Mouse (Mus musculus): ENCODE results near the gene Ralgds. TPM values are rescaled to one million over a fixed set of nuclear protein-coding genes. Genes with fewer than 3 reads are reported as not detected.

Gene Ralgds
- total and polyA plus RNA-seq, 3 experiments, result 9.7 to 19.5 (median 12.2) TPM

DNA sequence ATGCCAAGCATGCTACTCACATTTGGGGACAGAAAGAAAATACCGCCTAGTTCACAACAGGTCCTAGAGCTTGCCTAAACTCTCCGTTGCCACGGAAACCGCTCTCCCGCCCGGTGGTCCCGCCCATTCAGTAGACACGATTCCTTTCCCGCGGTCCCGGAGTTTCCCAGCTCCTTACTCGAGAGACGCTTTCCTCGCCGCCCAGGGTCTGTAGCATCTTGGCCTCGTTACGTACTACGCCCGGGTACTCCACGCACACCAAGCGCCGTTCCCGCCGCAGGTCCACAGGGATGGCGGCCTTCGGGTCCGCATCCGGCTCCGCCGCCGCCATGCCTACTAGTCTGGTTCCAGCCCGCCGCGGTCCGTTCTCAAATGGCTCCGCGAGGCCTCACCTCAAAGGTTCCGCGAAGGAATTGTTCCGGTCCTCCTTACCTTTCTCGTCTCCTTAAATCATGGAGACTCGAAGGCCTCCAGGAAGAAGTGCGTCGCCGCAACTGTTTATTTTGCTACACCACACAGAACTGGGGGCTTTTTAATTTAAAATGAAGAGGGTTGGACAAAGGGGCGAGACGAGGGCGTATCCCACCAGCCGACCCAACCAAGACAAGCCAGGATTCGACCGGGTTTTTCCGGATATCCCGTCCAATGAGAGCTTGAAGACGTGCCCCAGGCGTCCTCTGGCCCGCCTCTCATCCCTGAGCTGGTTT lies 69.9 kb downstream of the Ralgds start:
- under 1% methylated on average over 56 of the region's 56 CpGs for WGBS
- TF ChIP-seq EP300 (IDR thresholded peaks at IDR 0.05; ENCODE audit: insufficient read depth, low read depth, low read length) (peak; percentile 49; the same call in 1 of the 2 replicates), POLR2A (IDR thresholded peaks at IDR 0.05; ENCODE audit: insufficient read depth, low read depth, low read length) (peak; percentile 54), CTCF (IDR thresholded peaks at IDR 0.05) (no peak)
- Histone ChIP-seq H3K36me3 (ENCODE audit: control insufficient read depth, insufficient read depth, low read length) (no peaks in the 10 kb centered on the region), H3K4me1 (ENCODE audit: control insufficient read depth, insufficient read depth, low read length) (no peaks in the 10 kb centered on the region), H3K27me3 (ENCODE audit: control insufficient read depth, insufficient read depth, low read length) (no peaks in the 10 kb centered on the region), H3K4me3 (peak overlapping the region; percentile 79), H3K27ac (peak overlapping the region; percentile 95), H3K79me2 (replicated peaks; ENCODE audit: control insufficient read depth, insufficient read depth, low read length) (no peaks in the 10 kb centered on the region), H3K9ac (ENCODE audit: low read depth, low read length) (peak overlapping the region; percentile 84)
- intact Hi-C loops (cut with DNase I), result no loop called here
- DNase-seq, result peak; percentile 90 to 95

DNA sequence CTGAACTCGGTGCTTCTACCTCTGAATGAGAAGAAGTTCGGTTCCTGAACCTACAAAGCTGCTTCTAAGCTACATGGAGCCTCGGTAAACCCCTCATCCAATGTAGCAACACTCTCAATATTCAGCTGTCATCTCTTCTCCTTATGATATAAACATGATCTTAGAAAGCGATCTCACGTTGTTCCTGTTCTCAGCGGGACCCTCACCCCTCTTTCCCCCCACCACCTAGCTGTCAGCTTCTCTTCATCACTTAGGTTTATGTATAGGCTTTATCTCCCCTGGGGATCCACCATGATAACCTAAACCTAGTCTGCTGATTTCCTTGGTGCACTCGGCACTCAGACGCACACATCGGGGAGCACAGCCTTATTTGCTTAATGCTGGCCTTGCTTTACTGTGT lies 70.7 kb downstream of the Ralgds start, which contains the start of gene Gtf3c5:
Gene Gtf3c5 (minus strand): TSS at position 101 of the 400 bp plus-strand sequence.
- Histone ChIP-seq H3K36me3 (ENCODE audit: control insufficient read depth, insufficient read depth, low read length) (no peaks in the 10 kb centered on the region), H3K27ac (peak within 1 kb of the TSS; percentile 95), H3K27me3 (ENCODE audit: control insufficient read depth, insufficient read depth, low read length) (no peaks in the 10 kb centered on the region), H3K4me1 (ENCODE audit: control insufficient read depth, insufficient read depth, low read length) (no peaks in the 10 kb centered on the region), H3K4me3 (peak within 1 kb of the TSS; percentile 79), H3K9ac (ENCODE audit: low read depth, low read length) (peak within 1 kb of the TSS; percentile 84), H3K79me2 (replicated peaks; ENCODE audit: control insufficient read depth, insufficient read depth, low read length) (no peaks in the 10 kb centered on the region)
- WGBS, result 71% methylated on average over 9 of the region's 9 CpGs
- TF ChIP-seq EP300 (IDR thresholded peaks at IDR 0.05; ENCODE audit: insufficient read depth, low read depth, low read length), result no peak
- TF ChIP-seq CTCF (IDR thresholded peaks at IDR 0.05), result no peak
- no peak for TF ChIP-seq POLR2A (IDR thresholded peaks at IDR 0.05; ENCODE audit: insufficient read depth, low read depth, low read length)
- intact Hi-C loops (cut with DNase I), result no loop called here
- DNase-seq, result no peak

DNA sequence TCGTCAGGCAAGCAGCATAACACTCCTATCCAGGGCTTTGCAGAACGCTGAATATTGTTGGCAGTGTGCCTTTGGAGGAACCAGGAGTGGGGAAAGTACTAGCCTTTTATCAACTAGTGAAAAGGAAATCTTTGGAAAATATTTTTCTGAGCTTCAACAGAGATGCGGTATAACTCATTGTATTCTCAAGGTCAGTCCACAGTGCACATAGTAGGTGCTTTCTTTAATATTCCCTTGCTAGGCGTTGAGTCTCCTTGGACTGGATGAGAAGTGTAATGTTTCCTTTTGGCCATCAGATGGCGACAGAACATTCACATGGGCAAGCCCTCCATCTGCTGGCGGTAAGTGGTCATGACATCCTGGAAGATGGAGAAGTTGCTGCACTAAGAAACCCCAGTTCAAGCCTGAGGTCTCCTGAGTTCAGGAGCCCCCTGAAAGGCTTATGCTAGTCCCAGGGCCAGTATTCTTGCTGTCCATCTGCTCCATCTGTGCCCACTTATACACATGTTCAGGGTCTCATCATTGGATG lies 72.2 kb downstream of the Ralgds start:
- 11% methylated on average over 6 of the region's 6 CpGs for WGBS
- intact Hi-C loops (cut with DNase I), result loop anchor here (1.0 to 5.0 kb wide), 2 partner anchors 57 to 71 kb away; partner anchors contain the start of gene Tsc1
- H3K79me2 ChIP-seq (replicated peaks; ENCODE audit: control insufficient read depth, insufficient read depth, low read length), result no peaks in the 10 kb centered on the region
- DNase-seq, result peak; percentile 75 to 81
- H3K27ac ChIP-seq, result no peak overlapping the region
- H3K36me3 ChIP-seq (ENCODE audit: control insufficient read depth, insufficient read depth, low read length), result no peaks in the 10 kb centered on the region
- H3K4me1 ChIP-seq (ENCODE audit: control insufficient read depth, insufficient read depth, low read length), result no peaks in the 10 kb centered on the region
- TF ChIP-seq EP300 (IDR thresholded peaks at IDR 0.05; ENCODE audit: insufficient read depth, low read depth, low read length) (peak; percentile 99), CTCF (IDR thresholded peaks at IDR 0.05) (peak; percentile 100), POLR2A (IDR thresholded peaks at IDR 0.05; ENCODE audit: insufficient read depth, low read depth, low read length) (no peak)
- H3K9ac ChIP-seq (ENCODE audit: low read depth, low read length), result no peak overlapping the region
- H3K27me3 ChIP-seq (ENCODE audit: control insufficient read depth, insufficient read depth, low read length), result no peaks in the 10 kb centered on the region
- H3K4me3 ChIP-seq, result no peak overlapping the region

DNA sequence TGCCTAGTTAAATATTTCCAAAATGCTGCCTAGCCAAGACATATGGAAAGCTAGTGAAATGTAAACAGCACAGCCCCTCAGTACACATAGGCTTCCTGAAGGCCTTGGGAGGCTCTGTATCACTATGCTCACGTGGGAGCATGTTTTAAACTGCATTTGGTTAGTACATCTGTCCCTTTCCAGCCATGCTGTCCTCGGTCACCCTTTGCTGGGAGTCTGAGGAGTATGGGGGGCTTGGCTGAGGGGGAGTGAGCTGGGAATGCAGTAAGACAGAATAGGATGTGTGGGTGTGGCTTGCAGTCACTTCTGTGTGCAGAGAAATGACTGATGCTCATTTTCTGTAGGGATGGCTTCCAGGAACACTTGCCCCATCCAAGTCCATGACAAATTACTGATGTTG lies 72.8 kb downstream of the Ralgds start:
- DNase-seq, result no peak

DNA sequence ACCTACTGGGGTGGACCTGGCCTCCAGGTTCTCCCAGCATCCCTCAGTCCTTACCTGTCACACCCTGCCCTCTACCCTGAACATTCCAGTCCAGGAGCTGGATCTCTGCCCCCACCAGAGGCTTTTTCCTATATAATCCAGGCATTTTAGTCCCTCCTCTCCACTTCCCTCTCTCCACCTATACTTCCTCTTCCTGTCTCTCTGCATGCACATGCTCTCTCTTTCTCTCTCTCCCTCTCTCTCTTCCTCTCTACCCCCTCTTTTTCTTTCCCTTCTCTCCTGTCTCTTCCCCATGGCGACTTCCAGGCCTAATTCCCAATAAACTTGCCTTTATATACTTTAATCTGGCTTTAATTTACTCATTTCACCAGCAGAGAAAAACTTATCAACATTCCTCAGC lies 75.6 kb downstream of the Ralgds start:
- Histone ChIP-seq H3K4me3 (no peak overlapping the region), H3K36me3 (ENCODE audit: control insufficient read depth, insufficient read depth, low read length) (no peaks in the 10 kb centered on the region), H3K27ac (no peak overlapping the region), H3K4me1 (ENCODE audit: control insufficient read depth, insufficient read depth, low read length) (no peaks in the 10 kb centered on the region), H3K9ac (ENCODE audit: low read depth, low read length) (no peak overlapping the region), H3K27me3 (ENCODE audit: control insufficient read depth, insufficient read depth, low read length) (no peaks in the 10 kb centered on the region), H3K79me2 (replicated peaks; ENCODE audit: control insufficient read depth, insufficient read depth, low read length) (no peaks in the 10 kb centered on the region)
- no peak for DNase-seq
- TF ChIP-seq POLR2A (IDR thresholded peaks at IDR 0.05; ENCODE audit: insufficient read depth, low read depth, low read length) (no peak), CTCF (IDR thresholded peaks at IDR 0.05) (no peak), EP300 (IDR thresholded peaks at IDR 0.05; ENCODE audit: insufficient read depth, low read depth, low read length) (no peak)
- intact Hi-C loops (cut with DNase I), result loop anchor here (5.0 kb wide), 1 partner anchor 54 kb away; the partner anchor contains the start of gene Tsc1
- 33% methylated on average over 1 of the region's 1 CpGs for WGBS

More for the DNA sequence above, 72.8 kb downstream of the Ralgds start:
- Histone ChIP-seq H3K9ac (ENCODE audit: low read depth, low read length) (no peak overlapping the region), H3K79me2 (replicated peaks; ENCODE audit: control insufficient read depth, insufficient read depth, low read length) (no peaks in the 10 kb centered on the region), H3K36me3 (ENCODE audit: control insufficient read depth, insufficient read depth, low read length) (no peaks in the 10 kb centered on the region), H3K4me1 (ENCODE audit: control insufficient read depth, insufficient read depth, low read length) (no peaks in the 10 kb centered on the region), H3K4me3 (no peak overlapping the region), H3K27ac (no peak overlapping the region), H3K27me3 (ENCODE audit: control insufficient read depth, insufficient read depth, low read length) (no peaks in the 10 kb centered on the region)
- TF ChIP-seq EP300 (IDR thresholded peaks at IDR 0.05; ENCODE audit: insufficient read depth, low read depth, low read length), result no peak
- no peak for TF ChIP-seq CTCF (IDR thresholded peaks at IDR 0.05)
- 38% methylated on average over 2 of the region's 2 CpGs for WGBS
- intact Hi-C loops (cut with DNase I), result loop anchor here (1.0 to 5.0 kb wide), 2 partner anchors 57 to 71 kb away; partner anchors contain the start of gene Tsc1

DNA sequence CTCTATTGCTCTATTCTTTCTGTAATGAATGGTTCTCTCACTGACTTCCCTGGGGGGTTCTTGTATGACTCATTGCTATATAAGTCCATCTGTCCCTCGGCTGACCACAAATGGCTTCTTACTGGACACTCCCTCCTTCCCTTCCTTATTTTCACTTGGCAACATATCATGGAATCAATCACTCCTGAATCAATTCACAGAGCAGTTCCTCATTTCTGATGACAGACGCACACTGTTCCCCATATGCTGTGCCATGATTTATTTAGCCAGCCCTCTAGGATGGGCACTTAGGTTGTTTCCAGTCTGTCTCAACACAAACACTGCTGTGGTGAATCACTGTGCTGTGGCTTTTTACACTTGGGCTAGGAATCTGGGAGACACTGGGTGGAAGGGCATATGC lies 78.6 kb downstream of the Ralgds start:
- WGBS, result 44% methylated on average over 2 of the region's 2 CpGs
- Histone ChIP-seq H3K4me3 (no peak overlapping the region), H3K27me3 (ENCODE audit: control insufficient read depth, insufficient read depth, low read length) (no peaks in the 10 kb centered on the region; the same call in 1 of the 2 replicates), H3K36me3 (ENCODE audit: control insufficient read depth, insufficient read depth, low read length) (no peaks in the 10 kb centered on the region), H3K9ac (ENCODE audit: low read depth, low read length) (no peak overlapping the region), H3K4me1 (ENCODE audit: control insufficient read depth, insufficient read depth, low read length) (no peaks in the 10 kb centered on the region), H3K27ac (no peak overlapping the region), H3K79me2 (replicated peaks; ENCODE audit: control insufficient read depth, insufficient read depth, low read length) (no peaks in the 10 kb centered on the region)
- TF ChIP-seq CTCF (IDR thresholded peaks at IDR 0.05) (no peak), EP300 (IDR thresholded peaks at IDR 0.05; ENCODE audit: insufficient read depth, low read depth, low read length) (no peak), POLR2A (IDR thresholded peaks at IDR 0.05; ENCODE audit: insufficient read depth, low read depth, low read length) (no peak)
- intact Hi-C loops (cut with DNase I), result no loop called here
- DNase-seq, result no peak
